Mouse (Mus musculus) embryonic facial prominence, embryonic 14.5 days (tissue): ENCODE measurements around the gene Terb1. TPM values are rescaled to one million over a fixed set of nuclear protein-coding genes. Genes with fewer than 3 reads are reported as not detected.

ENCODE experiments used
- ATAC-seq: fragments of 200-750 bp; cut with Nextera tagmentation; 2 replicates; pipeline ENCODE4 v1.8.0; 2017; ENCODE audit warnings: low read depth, moderate number of reproducible peaks, moderate TSS enrichment
- DNase-seq: peaks from one replicate; pipeline ENCODE4 v3.0.0-alpha.2; 2015; ENCODE audit warnings: low spot score
- H3K27ac ChIP-seq: fragments of 300-500 bp; sonication (generic); replicated peaks from 2 replicates; pipeline ENCODE4 v1.5.1; 2014; ENCODE audit warnings: low read depth, mild to moderate bottlenecking, low read length, moderate library complexity
- H3K27me3 ChIP-seq: fragments of 300-500 bp; sonication (generic); replicated peaks from 2 replicates; pipeline ENCODE4 v1.6.1; 2014; ENCODE audit warnings: low read length; ENCODE audit not compliant: control insufficient read depth, insufficient read depth
- H3K36me3 ChIP-seq: fragments of 300-500 bp; sonication (generic); 2 replicates; pipeline ENCODE4 v1.6.1; 2014; ENCODE audit warnings: low read length, mixed read lengths; ENCODE audit not compliant: control insufficient read depth, insufficient read depth
- H3K4me1 ChIP-seq: fragments of 300-500 bp; sonication (generic); 2 replicates; pipeline ENCODE4 v1.6.1; 2014; ENCODE audit warnings: antibody characterized with exemption, low read length; ENCODE audit not compliant: control insufficient read depth, insufficient read depth
- H3K4me2 ChIP-seq: fragments of 300-500 bp; sonication (generic); 2 replicates; pipeline ENCODE4 v1.6.1; 2014; ENCODE audit warnings: low read depth, mild to moderate bottlenecking, low read length, moderate library complexity, mixed read lengths
- H3K4me3 ChIP-seq: fragments of 300-500 bp; sonication (generic); 2 replicates; pipeline ENCODE4 v1.5.1; 2014; ENCODE audit warnings: low read depth, mild to moderate bottlenecking, low read length
- H3K9ac ChIP-seq: fragments of 300-500 bp; sonication (generic); 2 replicates; pipeline ENCODE4 v1.6.1; 2014; ENCODE audit warnings: low read depth, mild to moderate bottlenecking, low read length, moderate library complexity, mixed read lengths
- H3K9me3 ChIP-seq: fragments of 300-500 bp; sonication (generic); 2 replicates; pipeline ENCODE4 v1.6.1; 2016; ENCODE audit warnings: low read length; ENCODE audit not compliant: control insufficient read depth
- WGBS: fragments of 180-500 bp; shearing (Covaris S2); extraction: QIAGEN DNeasy Blood & Tissue Kit; methylation state at CpG from one replicate; pipeline ENCODE4 v1.1.7; 2014; 5-methylcytosine and 5-hydroxymethylcytosine counted together
- polyA plus RNA-seq: library from polyadenylated mRNA; unstranded; fragments of >200 nt; fragmentation: Nextera tagmentation; extraction: Ambion mirVana; gene quantifications from 2 replicates; pipeline ENCODE4 v1.2.1, GENCODE M21; 2014

Gene Terb1
- polyA plus RNA-seq, 1 experiment from 2014 or later = 0.53 TPM

DNA sequence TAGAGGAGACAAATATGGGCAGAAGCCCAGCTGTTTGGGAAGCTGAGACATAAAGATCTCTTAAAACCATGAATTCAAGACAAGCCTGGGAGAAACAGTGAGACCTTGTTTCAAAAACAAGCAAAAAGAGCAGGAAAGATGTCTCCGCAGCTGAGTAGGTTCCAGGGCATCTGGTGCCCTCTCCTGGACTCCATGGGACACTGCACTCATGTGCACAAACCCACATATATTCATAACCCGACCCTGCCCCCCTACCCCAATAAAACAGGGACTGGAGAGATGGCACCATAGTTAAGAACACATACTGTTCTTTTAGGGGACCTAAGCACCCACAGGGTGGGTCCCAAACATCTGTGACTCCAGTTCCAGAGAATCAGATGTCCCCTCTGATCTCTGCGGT is 106.1 kb downstream of the Terb1 start:
- DNase-seq (no peak), ATAC-seq (no peak)
- H3K36me3 ChIP-seq = no peaks in the 10 kb centered on the region
- peaks cover 4% of the 10 kb centered on the region; the same call in 1 of the 2 replicates for H3K9me3 ChIP-seq
- no peak overlapping the region for H3K4me2 ChIP-seq
- H3K27ac ChIP-seq = no peak overlapping the region
- 69% methylated on average over 3 of the region's 3 CpGs for WGBS
- H3K4me1 ChIP-seq = peaks cover 5% of the 10 kb centered on the region; the same call in 1 of the 2 replicates
- no peak overlapping the region for H3K4me3 ChIP-seq
- no peaks in the 10 kb centered on the region for H3K27me3 ChIP-seq
- H3K9ac ChIP-seq = no peak overlapping the region

Other genes starting within 250 kb of the Terb1 start
- gene Cmtm2a, start 216.7 kb downstream of the Terb1 start, polyA plus RNA-seq = not detected in 2 replicates
- gene Gm45711, start 199.8 kb downstream of the Terb1 start, polyA plus RNA-seq = not detected in 2 replicates
- gene Cmtm1, start 199.8 kb downstream of the Terb1 start, polyA plus RNA-seq = not detected in 2 replicates
- gene Gm11020, start 188.3 kb downstream of the Terb1 start, polyA plus RNA-seq = not detected in 2 replicates
- not detected in 2 replicates for gene Cmtm2b, start 187.7 kb downstream of the Terb1 start, polyA plus RNA-seq
- gene Cmtm3, start 170.5 kb downstream of the Terb1 start, polyA plus RNA-seq = 168 and 189 TPM in 2 replicates
- gene Cmtm4, start 114.1 kb downstream of the Terb1 start, polyA plus RNA-seq = 4.1 and 4.3 TPM in 2 replicates
- 52.5 and 53.8 TPM in 2 replicates for gene Dync1li2, start 66.9 kb downstream of the Terb1 start, polyA plus RNA-seq
- 89.0 and 100 TPM in 2 replicates for gene Nae1, start 24.7 kb upstream of the Terb1 start, polyA plus RNA-seq
- gene Car7, start 24.8 kb upstream of the Terb1 start, polyA plus RNA-seq = 1.0 and 1.6 TPM in 2 replicates
- gene Pdp2, start 81.5 kb upstream of the Terb1 start, polyA plus RNA-seq = 8.1 and 8.2 TPM in 2 replicates
- 1.9 and 2.1 TPM in 2 replicates for gene Cdh16, start 114.5 kb upstream of the Terb1 start, polyA plus RNA-seq
- gene Rrad, start 121.4 kb upstream of the Terb1 start, polyA plus RNA-seq = 40.5 and 54.7 TPM in 2 replicates
- 81.3 and 87.9 TPM in 2 replicates for gene Ciao2b, start 132.1 kb upstream of the Terb1 start, polyA plus RNA-seq
- not detected in 2 replicates for gene Ces2a, start 224.1 kb upstream of the Terb1 start, polyA plus RNA-seq